Mouse (Mus musculus) G1E (cell line): ENCODE results near the gene Brpf1. TPM values are rescaled to one million over a fixed set of nuclear protein-coding genes. Genes with fewer than 3 reads are reported as not detected.
"Not testable (repeated sequence)": the region's sequence is repeated elsewhere in the genome, so short reads cannot be mapped to it uniquely, and the experiment has no call there.

Experiments used
- ATAC-seq: 2 replicates; pipeline ENCODE4 v1.8.0; 2016; ENCODE audit warnings: mild to moderate bottlenecking; ENCODE audit not compliant: insufficient number of reproducible peaks, poor library complexity, low FRiP score, severe bottlenecking; ENCODE audit errors: extremely low read depth
- DNase-seq: peaks from one replicate; pipeline ENCODE4 v3.0.0; 2012; ENCODE audit warnings: low spot score
- H3K27me3 ChIP-seq: 2 replicates; pipeline ENCODE4 v1.6.1; 2012; ENCODE audit warnings: mild to moderate bottlenecking, low read length, inconsistent platforms; ENCODE audit not compliant: insufficient read depth
- H3K36me3 ChIP-seq: replicated peaks from 2 replicates; pipeline ENCODE3; 2012; ENCODE audit warnings: mild to moderate bottlenecking, inconsistent platforms
- H3K4me1 ChIP-seq: 2 replicates; pipeline ENCODE4 v1.6.1; 2012; ENCODE audit warnings: low read depth, low read length, inconsistent platforms, mixed read lengths; ENCODE audit not compliant: insufficient read depth
- H3K4me3 ChIP-seq: 2 replicates; pipeline ENCODE4 v1.5.1; 2012; ENCODE audit warnings: low read depth, mild to moderate bottlenecking, inconsistent platforms, low read length, moderate library complexity, mixed read lengths
- H3K9me3 ChIP-seq: replicated peaks from 2 replicates; pipeline ENCODE4 v1.6.1; 2012; ENCODE audit warnings: inconsistent platforms
- CTCF ChIP-seq: IDR thresholded peaks from 2 replicates; pipeline ENCODE4 v1.5.1; 2012; ENCODE audit warnings: low read depth, low read length, inconsistent platforms, mixed read lengths
- GATA1 ChIP-seq: IDR thresholded peaks from 2 replicates; pipeline ENCODE4 v1.6.1; 2012; ENCODE audit warnings: borderline replicate concordance, low read length, inconsistent platforms, mixed read lengths
- GATA2 ChIP-seq: IDR thresholded peaks from 2 replicates; pipeline ENCODE4 v1.6.1; 2012; ENCODE audit warnings: low read depth, low read length, inconsistent platforms, borderline replicate concordance
- POLR2AphosphoS5 ChIP-seq: IDR thresholded peaks from 2 replicates; pipeline ENCODE4 v1.6.1; 2012; ENCODE audit warnings: low read depth, low read length, inconsistent platforms; ENCODE audit not compliant: insufficient replicate concordance
- TAL1 ChIP-seq: conservative IDR thresholded peaks from 2 replicates; pipeline ENCODE4 v1.6.1; 2012; ENCODE audit warnings: low read depth, low read length, inconsistent platforms, mixed read lengths
- polyA plus RNA-seq: library from polyadenylated mRNA; stranded (reverse); fragments of >175 nt; gene quantifications from 2 replicates; pipeline ENCODE4 v1.2.3, GENCODE M21; 2012
- total RNA-seq, 2 experiments: library from RNA; stranded (forward) in 1 of 2; stranded (reverse) in 1 of 2; fragments of 200-1000 nt in 1 of 2; fragments of >200 nt in 1 of 2; fragmentation: Nextera tagmentation in 1 of 2; gene quantifications; 2 replicates each; pipeline ENCODE4 v1.2.3; 2014 to 2017

Gene Brpf1
- total and polyA plus RNA-seq, 3 experiments: 26.9 to 56.0 (median 37.9) TPM

- Histone ChIP-seq H3K4me3 (peak within 1 kb of the TSS; percentile 73), H3K4me1 (peaks cover 36% of the 10 kb centered on the region), H3K27me3 (no peaks in the 10 kb centered on the region), H3K36me3 (peaks cover 74% of the 10 kb centered on the region), H3K9me3 (no peaks in the 10 kb centered on the region)
- ATAC-seq (peak; percentile 94), DNase-seq (peak; percentile 99)
- TF ChIP-seq POLR2AphosphoS5 (0 out of 2 replicates have a peak, but pooled peaks have one; percentile 68), CTCF (no peak)
These were observed 19.8 kb downstream of the Brpf1 start, which contains the start of gene Ogg1 for GRCm38 (mm10) chr6:113326533-113327315. Ogg1 (plus strand) TSS chr6:113326972.

- H3K27me3 ChIP-seq: no peaks in the 10 kb centered on the region
- H3K4me3 ChIP-seq: no peak overlapping the region
- no peak for ATAC-seq
- TF ChIP-seq POLR2AphosphoS5: no peak
- no peak for TF ChIP-seq GATA2
- TF ChIP-seq CTCF: no peak
- TF ChIP-seq GATA1: no peak
- no peak for TF ChIP-seq TAL1
- no peaks in the 10 kb centered on the region for H3K9me3 ChIP-seq
- no peak for DNase-seq
- peaks cover 36% of the 10 kb centered on the region for H3K4me1 ChIP-seq
- peaks cover 71% of the 10 kb centered on the region for H3K36me3 ChIP-seq
These were observed 22.5 kb downstream of the Brpf1 start for GRCm38 (mm10) chr6:113329396-113329795.

GRCm38 (mm10) chr6:113330547-113330946 is 23.6 kb downstream of the Brpf1 start:
- Histone ChIP-seq H3K27me3 (no peaks in the 10 kb centered on the region), H3K4me3 (no peak overlapping the region), H3K9me3 (no peaks in the 10 kb centered on the region), H3K4me1 (peaks cover 33% of the 10 kb centered on the region), H3K36me3 (peaks cover 72% of the 10 kb centered on the region)
- ATAC-seq (peak; percentile 37), DNase-seq (peak; percentile 60)
- TF ChIP-seq CTCF (no peak), TAL1 (no peak), GATA2 (no peak), POLR2AphosphoS5 (no peak), GATA1 (no peak)

GRCm38 (mm10) chr6:113331721-113332120 is 24.8 kb downstream of the Brpf1 start:
- TF ChIP-seq CTCF (no peak), POLR2AphosphoS5 (no peak), GATA2 (no peak), TAL1 (no peak), GATA1 (no peak)
- no peak for ATAC-seq
- Histone ChIP-seq H3K36me3 (peaks cover 75% of the 10 kb centered on the region), H3K27me3 (no peaks in the 10 kb centered on the region), H3K4me1 (peaks cover 24% of the 10 kb centered on the region), H3K4me3 (no peak overlapping the region), H3K9me3 (no peaks in the 10 kb centered on the region)
- no peak for DNase-seq

GRCm38 (mm10) chr6:113332734-113333133 is 25.8 kb downstream of the Brpf1 start:
- H3K9me3 ChIP-seq, DNase-seq, ATAC-seq, H3K4me3 ChIP-seq, H3K27me3 ChIP-seq: not testable (repeated sequence)
- Histone ChIP-seq H3K4me1 (peaks cover 20% of the 10 kb centered on the region), H3K36me3 (peaks cover 75% of the 10 kb centered on the region)

- TF ChIP-seq CTCF: no peak
- no peak for TF ChIP-seq TAL1
- no peak for TF ChIP-seq POLR2AphosphoS5
- no peak for TF ChIP-seq GATA2
- TF ChIP-seq GATA1: no peak
- peaks cover 17% of the 10 kb centered on the region for H3K4me1 ChIP-seq
These were observed 26.4 kb downstream of the Brpf1 start for GRCm38 (mm10) chr6:113333137-113333950.

More at GRCm38 (mm10) chr6:113333137-113333950, 26.4 kb downstream of the Brpf1 start:
- peaks cover 72% of the 10 kb centered on the region for H3K36me3 ChIP-seq
- no peaks in the 10 kb centered on the region for H3K9me3 ChIP-seq
- ATAC-seq (no peak), DNase-seq (no peak)
- no peaks in the 10 kb centered on the region for H3K27me3 ChIP-seq
- no peak overlapping the region for H3K4me3 ChIP-seq
